Mouse (Mus musculus) thymus, postnatal 4 days (tissue): ENCODE measurements around the gene Eef1akmt3.

Experiments
- DNase-seq: peaks from one replicate; pipeline ENCODE4 v3.0.0; 2021

The Eef1akmt3 gene

GRCm38 (mm10) chr10:127049395-127050118 lies 8.2 kb upstream of the Eef1akmt3 start:
- DNase-seq = peak; percentile 60

GRCm38 (mm10) chr10:127048608-127049394 lies 7.5 kb upstream of the Eef1akmt3 start:
- no peak for DNase-seq

GRCm38 (mm10) chr10:127047954-127048353 lies 6.6 kb upstream of the Eef1akmt3 start, which contains the start of gene Cyp27b1:
Gene Cyp27b1 (plus strand): TSS chr10:127048250.
- DNase-seq = no peak

- DNase-seq = no peak
Measured at GRCm38 (mm10) chr10:127043187-127043586, 1.9 kb upstream of the Eef1akmt3 start.

GRCm38 (mm10) chr10:127042468-127043115 lies 1.3 kb upstream of the Eef1akmt3 start:
- no peak for DNase-seq

- DNase-seq = peak; percentile 90
Measured at GRCm38 (mm10) chr10:127041774-127042338, 543 bp upstream of the Eef1akmt3 start.

- DNase-seq = no peak
Measured at GRCm38 (mm10) chr10:127040569-127041214, 621 bp downstream of the Eef1akmt3 start.

GRCm38 (mm10) chr10:127037641-127038040 lies 3.7 kb downstream of the Eef1akmt3 start:
- DNase-seq = no peak

- DNase-seq = no peak
Measured at GRCm38 (mm10) chr10:127036273-127036672, 5.0 kb downstream of the Eef1akmt3 start.

GRCm38 (mm10) chr10:127033301-127033741 lies 8.0 kb downstream of the Eef1akmt3 start:
- no peak for DNase-seq

GRCm38 (mm10) chr10:127030336-127031296 lies 10.7 kb downstream of the Eef1akmt3 start, which contains the start of gene Tsfm:
Gene Tsfm (minus strand): TSS chr10:127030840.
- peak; percentile 97 for DNase-seq

GRCm38 (mm10) chr10:127018422-127018821 lies 22.9 kb downstream of the Eef1akmt3 start:
- no peak for DNase-seq

GRCm38 (mm10) chr10:127017071-127017470 lies 24.2 kb downstream of the Eef1akmt3 start:
- no peak for DNase-seq

GRCm38 (mm10) chr10:127016488-127016887 lies 24.8 kb downstream of the Eef1akmt3 start:
- peak; percentile 25 for DNase-seq

- no peak for DNase-seq
Measured at GRCm38 (mm10) chr10:127003806-127004205, 37.5 kb downstream of the Eef1akmt3 start.

GRCm38 (mm10) chr10:127003334-127003733 lies 38.0 kb downstream of the Eef1akmt3 start:
- DNase-seq = no peak

GRCm38 (mm10) chr10:127002765-127003164 lies 38.5 kb downstream of the Eef1akmt3 start:
- DNase-seq = no peak

- DNase-seq = no peak
Measured at GRCm38 (mm10) chr10:127002056-127002455, 39.3 kb downstream of the Eef1akmt3 start.

- no peak for DNase-seq
Measured at GRCm38 (mm10) chr10:127001297-127001696, 40.0 kb downstream of the Eef1akmt3 start.

GRCm38 (mm10) chr10:127000529-127000928 lies 40.8 kb downstream of the Eef1akmt3 start, which contains the start of gene Avil:
Gene Avil (plus strand): TSS chr10:127000709.
- DNase-seq = no peak
